Mouse (Mus musculus): ENCODE results near the gene Wwp2.

The Wwp2 gene

GRCm38 (mm10) chr8:107435421-107435961 is 674 bp upstream of the Wwp2 start:
- no peak for DNase-seq

GRCm38 (mm10) chr8:107436841-107437421 is 766 bp downstream of the Wwp2 start:
- no peak for DNase-seq

- no peak for DNase-seq
Measured at GRCm38 (mm10) chr8:107437711-107438110, 1.5 kb downstream of the Wwp2 start.

GRCm38 (mm10) chr8:107439880-107440625 is 3.9 kb downstream of the Wwp2 start:
- DNase-seq: no peak

- DNase-seq: no peak
Measured at GRCm38 (mm10) chr8:107444626-107445025, 8.5 kb downstream of the Wwp2 start.

- no peak for DNase-seq
Measured at GRCm38 (mm10) chr8:107447713-107448112, 11.5 kb downstream of the Wwp2 start.

- no peak for DNase-seq
Measured at GRCm38 (mm10) chr8:107448382-107448889, 12.3 kb downstream of the Wwp2 start.

- DNase-seq: no peak
Measured at GRCm38 (mm10) chr8:107449130-107449529, 13.0 kb downstream of the Wwp2 start.

GRCm38 (mm10) chr8:107449655-107450054 is 13.5 kb downstream of the Wwp2 start:
- DNase-seq: no peak

- DNase-seq: no peak
Measured at GRCm38 (mm10) chr8:107451414-107452066, 15.4 kb downstream of the Wwp2 start.

- no peak for DNase-seq
Measured at GRCm38 (mm10) chr8:107453386-107453785, 17.2 kb downstream of the Wwp2 start.

- peak; percentile 37 for DNase-seq
Measured at GRCm38 (mm10) chr8:107455268-107455667, 19.1 kb downstream of the Wwp2 start.

- no peak for DNase-seq
Measured at GRCm38 (mm10) chr8:107457725-107458124, 21.6 kb downstream of the Wwp2 start.

- no peak for DNase-seq
Measured at GRCm38 (mm10) chr8:107458281-107458680, 22.1 kb downstream of the Wwp2 start.

GRCm38 (mm10) chr8:107462423-107462822 is 26.3 kb downstream of the Wwp2 start:
- no peak for DNase-seq

GRCm38 (mm10) chr8:107465332-107465990 is 29.3 kb downstream of the Wwp2 start:
- DNase-seq: no peak

GRCm38 (mm10) chr8:107466642-107467041 is 30.5 kb downstream of the Wwp2 start:
- DNase-seq: no peak

GRCm38 (mm10) chr8:107468811-107469302 is 32.7 kb downstream of the Wwp2 start:
- no peak for DNase-seq

- DNase-seq: no peak
Measured at GRCm38 (mm10) chr8:107470302-107470701, 34.1 kb downstream of the Wwp2 start.

GRCm38 (mm10) chr8:107472403-107473100 is 36.4 kb downstream of the Wwp2 start:
- peak; percentile 10 for DNase-seq

- no peak for DNase-seq
Measured at GRCm38 (mm10) chr8:107473369-107473768, 37.2 kb downstream of the Wwp2 start.

GRCm38 (mm10) chr8:107475613-107476012 is 39.4 kb downstream of the Wwp2 start:
- no peak for DNase-seq

Data from thymus, postnatal 14 days (tissue).